Mouse (Mus musculus): ENCODE measurements around the gene Las1l.
"Not testable (repeated sequence)": the region's sequence is repeated elsewhere in the genome, so short reads cannot be mapped to it uniquely, and the experiment has no call there.

The Las1l gene

GRCm38 (mm10) chrX:95956497-95957293 lies at the start of gene Las1l:
TSS of gene Las1l (minus strand) at chrX:95956962.
- in situ Hi-C loops (cut with MboI; ENCODE audit: low sequenced_read_pairs), result no loop called here

GRCm38 (mm10) chrX:96006395-96006794 lies 49.6 kb upstream of the Las1l start:
- in situ Hi-C loops (cut with MboI; ENCODE audit: low sequenced_read_pairs), result loop anchor here (25.0 kb wide), 3 partner anchors 131 to 881 kb away; no protein-coding TSS in a partner anchor

- in situ Hi-C loops (cut with MboI; ENCODE audit: low sequenced_read_pairs), result no loop called here
Observed at GRCm38 (mm10) chrX:95999601-96000000, 42.8 kb upstream of the Las1l start.

GRCm38 (mm10) chrX:95993206-95993605 lies 36.4 kb upstream of the Las1l start:
- in situ Hi-C loops (cut with MboI; ENCODE audit: low sequenced_read_pairs), result no loop called here

- in situ Hi-C loops (cut with MboI; ENCODE audit: low sequenced_read_pairs), result no loop called here
Observed at GRCm38 (mm10) chrX:95969936-95970335, 13.2 kb upstream of the Las1l start.

GRCm38 (mm10) chrX:95969116-95969515 lies 12.4 kb upstream of the Las1l start:
- in situ Hi-C loops (cut with MboI; ENCODE audit: low sequenced_read_pairs), result no loop called here

- in situ Hi-C loops (cut with MboI; ENCODE audit: low sequenced_read_pairs), result no loop called here
Observed at GRCm38 (mm10) chrX:95968594-95968965, 11.8 kb upstream of the Las1l start.

- in situ Hi-C loops (cut with MboI; ENCODE audit: low sequenced_read_pairs), result no loop called here
Observed at GRCm38 (mm10) chrX:95967847-95968593, 11.3 kb upstream of the Las1l start.

- in situ Hi-C loops (cut with MboI; ENCODE audit: low sequenced_read_pairs), result no loop called here
Observed at GRCm38 (mm10) chrX:95965036-95965435, 8.3 kb upstream of the Las1l start.

- in situ Hi-C loops (cut with MboI; ENCODE audit: low sequenced_read_pairs), result no loop called here
Observed at GRCm38 (mm10) chrX:95963366-95963765, 6.6 kb upstream of the Las1l start.

- in situ Hi-C loops (cut with MboI; ENCODE audit: low sequenced_read_pairs), result not testable (repeated sequence)
Observed at GRCm38 (mm10) chrX:95957461-95957860, 699 bp upstream of the Las1l start.

- in situ Hi-C loops (cut with MboI; ENCODE audit: low sequenced_read_pairs), result no loop called here
Observed at GRCm38 (mm10) chrX:95950776-95951175, 6.0 kb downstream of the Las1l start.

GRCm38 (mm10) chrX:95948135-95948534 lies 8.6 kb downstream of the Las1l start:
- in situ Hi-C loops (cut with MboI; ENCODE audit: low sequenced_read_pairs), result no loop called here

- in situ Hi-C loops (cut with MboI; ENCODE audit: low sequenced_read_pairs), result no loop called here
Observed at GRCm38 (mm10) chrX:95945496-95945895, 11.3 kb downstream of the Las1l start.

GRCm38 (mm10) chrX:95935481-95935880 lies 21.3 kb downstream of the Las1l start:
- in situ Hi-C loops (cut with MboI; ENCODE audit: low sequenced_read_pairs), result no loop called here

- in situ Hi-C loops (cut with MboI; ENCODE audit: low sequenced_read_pairs), result no loop called here
Observed at GRCm38 (mm10) chrX:95902716-95903115, 54.0 kb downstream of the Las1l start.

Measured in CH12F3 (cell line).